ENCODE assay signal across 16 mouse cellular contexts in the genomic region with DNA sequence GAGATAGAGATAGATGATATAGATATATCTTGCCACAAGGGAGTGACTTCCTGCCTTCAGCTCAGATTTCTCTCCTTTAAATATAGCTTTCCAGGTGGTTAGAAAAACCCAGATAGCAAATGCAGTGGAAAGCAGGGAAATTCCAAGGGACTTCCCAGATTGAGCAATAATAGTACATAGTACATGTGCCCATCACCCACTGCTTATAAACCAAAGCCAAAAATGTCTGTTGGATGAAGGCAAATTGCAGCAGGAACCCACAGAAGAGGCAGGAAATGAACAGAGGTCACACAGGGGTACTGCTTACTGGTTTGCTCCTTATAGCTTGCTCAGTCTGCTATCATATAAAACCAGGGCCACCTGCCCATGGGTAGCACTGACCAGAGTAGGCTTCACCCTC. TPM values are rescaled to one million over a fixed set of nuclear protein-coding genes. Genes with fewer than 3 reads are reported as not detected.
DNase-seq lines count a peak whose midpoint lies in the region; ATAC-seq and TF ChIP-seq lines count a peak whose summit lies in the region.
"Had no signal": no experiment of that assay in that cellular context is flagged by ENCODE, and none has a peak within 500 bp of the region (broad histone marks: within the 10 kb centered on the region; RNA-seq: fewer than 3 reads in every experiment).

No protein-coding gene starts in this region.

- no peak overlapping the region for H3K4me3 ChIP-seq in intestine, embryonic 16.5 days (ENCODE audit: low read length)
- H3K4me3 ChIP-seq: heart, embryonic 10.5 days had no signal

- in situ Hi-C loops in Patski (cut with MboI; ENCODE audit: low pct_unique_long_range_greater_than_20kb): no loop called here

- DNase-seq in 3134 (ENCODE audit: extremely low read depth, insufficient read length, low spot score) (peak; percentile 34), 3T3-L1 (ENCODE audit: low read depth, low spot score) (peak; percentile 94), Patski (ENCODE audit: low read depth, low spot score) (peak; percentile 39)
- no peak for DNase-seq in heart, adult 8-10 months (ENCODE audit: low spot score)
- no peak for DNase-seq in kidney, adult 8-10 months
- no peak for DNase-seq in frontal cortex, postnatal 36 days (ENCODE audit: low spot score in 2 of 2)
- no peak for DNase-seq in spleen, adult 12 weeks (ENCODE audit: low spot score)
- DNase-seq: adrenal gland, postnatal 25 days; kidney, adult 2 months; spleen, adult 18-20 months; thymus, adult 2 months had no signal

- TF ChIP-seq CTCF in Patski (IDR thresholded peaks at IDR 0.05): no peak

- H3K27ac ChIP-seq in intestine, embryonic 16.5 days (ENCODE audit: low read length): peak overlapping the region; percentile 23; the same call in 1 of the 2 replicates
- H3K27ac ChIP-seq: heart, embryonic 10.5 days had no signal

- no peaks in the 10 kb centered on the region for H3K9me3 ChIP-seq in intestine, embryonic 16.5 days (ENCODE audit: control insufficient read depth, low read length)
- H3K9me3 ChIP-seq: heart, embryonic 10.5 days had no signal

- POLR2A ChIA-PET in Patski (lab: Charles Lee): interaction anchor here (0.6 to 5.0 kb wide), 7 partner anchors 8 to 938 kb away, joined by 3 to 34 read pairs (median 4); a partner anchor contains a TSS

- no peak overlapping the region for H3K4me2 ChIP-seq in intestine, embryonic 16.5 days (ENCODE audit: low read depth, low read length)
- H3K4me2 ChIP-seq: midbrain, embryonic 11.5 days had no signal

- CTCF ChIA-PET in Patski (lab: Charles Lee): interaction anchor here (1.2 to 1.4 kb wide), 2 partner anchors 12 to 15 kb away, joined by 4 to 5 read pairs; a partner anchor contains a TSS

- no peak overlapping the region for H3K9ac ChIP-seq in intestine, embryonic 16.5 days (ENCODE audit: low read depth, low read length)

- H3K36me3 ChIP-seq in intestine, embryonic 16.5 days (ENCODE audit: control insufficient read depth, insufficient read depth, low read length): peaks cover 24% of the 10 kb centered on the region

- peak; percentile 27 for ATAC-seq in Patski
- no peak for ATAC-seq in intestine, embryonic 16.5 days

- H3K4me1 ChIP-seq in intestine, embryonic 16.5 days (ENCODE audit: control insufficient read depth, insufficient read depth, low read length): peaks cover 9% of the 10 kb centered on the region; the same call in 1 of the 2 replicates
- H3K4me1 ChIP-seq: heart, embryonic 10.5 days had no signal

- H3K27me3 ChIP-seq in Patski: no peaks in the 10 kb centered on the region
- no peaks in the 10 kb centered on the region for H3K27me3 ChIP-seq in intestine, embryonic 16.5 days (replicated peaks; ENCODE audit: control insufficient read depth, insufficient read depth, low read length)

RNA-seq across cellular contexts. Expression of a gene that starts 11.1 kb away (rescaled TPM):
- polyA plus RNA-seq in Patski (2021): 1,783 TPM
- 183 TPM in 2 replicates for polyA plus RNA-seq in intestine, embryonic 16.5 days (2015; fragmentation: Nextera tagmentation; extraction: Ambion mirVana)
- total RNA-seq in heart, adult 8-10 months (2022): 10 to 100 TPM; 15.0 to 19.3 (median 17.1) TPM

RNA-seq across cellular contexts. Expression of a gene that starts 11.6 kb away (rescaled TPM):
- 2,760 TPM for polyA plus RNA-seq in Patski (2021)
- 403 and 414 TPM in 2 replicates for polyA plus RNA-seq in intestine, embryonic 16.5 days (2015; fragmentation: Nextera tagmentation; extraction: Ambion mirVana)
- 10 to 100 TPM; 34.1 to 50.4 (median 41.2) TPM for total RNA-seq in heart, adult 8-10 months (2022)

RNA-seq across cellular contexts. Expression of a gene that starts 43.0 kb away (rescaled TPM):
- polyA plus RNA-seq in Patski (2021): 22.4 TPM
- polyA plus RNA-seq in intestine, embryonic 16.5 days (2015; fragmentation: Nextera tagmentation; extraction: Ambion mirVana): 51.9 and 71.5 TPM in 2 replicates
- total RNA-seq in heart, adult 8-10 months (2022): not detected
- total RNA-seq: adrenal gland, postnatal 25 days; hematopoietic stem cell, adult 5-6 weeks; layer of hippocampus, adult 18-20 months had no signal
- polyA plus RNA-seq: heart, embryonic 10.5 days; midbrain, embryonic 11.5 days had no signal

RNA-seq across cellular contexts. Expression of a gene that starts 59.0 kb away (rescaled TPM):
- polyA plus RNA-seq in Patski (2021): not detected
- 0.37 and 0.43 TPM in 2 replicates for polyA plus RNA-seq in intestine, embryonic 16.5 days (2015; fragmentation: Nextera tagmentation; extraction: Ambion mirVana)
- total RNA-seq in heart, adult 8-10 months (2022): under 1 TPM; 0.53 to 0.86 (median 0.54) TPM
- total RNA-seq: layer of hippocampus, adult 18-20 months had no signal
- polyA plus RNA-seq: midbrain, embryonic 11.5 days had no signal

Comparison
In these comparisons a context has a peak if more than half of its experiments do, and no peak if none do; other contexts are left out.
1. DNase-seq: peak in 3134 (single experiment), 3T3-L1 (single experiment) and Patski (single experiment); none in heart, adult 8-10 months (single experiment), kidney, adult 8-10 months (0 of 2), frontal cortex, postnatal 36 days (0 of 2) and spleen, adult 12 weeks (single experiment).